Comparison of ENCODE assay signal across 9 mouse cellular contexts in genomic region chr3:138460260-138460659, GRCm38 (mm10). TPM values are rescaled to one million over a fixed set of nuclear protein-coding genes. Genes with fewer than 3 reads are reported as not detected.
DNase-seq lines count a peak whose midpoint lies in the region; ATAC-seq and TF ChIP-seq lines count a peak whose summit lies in the region.
"Had no signal": no experiment of that assay in that cellular context is flagged by ENCODE, and none has a peak within 500 bp of the region (broad histone marks: within the 10 kb centered on the region; RNA-seq: fewer than 3 reads in every experiment).

No protein-coding gene starts in this region.

- intact Hi-C loops in left cerebral cortex, adult 2 months (cut with DNase I), result loop anchor here (5.0 kb wide), 2 partner anchors 162 to 447 kb away; no protein-coding TSS in a partner anchor

- no peak overlapping the region for H3K27ac ChIP-seq in left cerebral cortex, adult 2 months

- no peak for DNase-seq in frontal cortex, postnatal 25 days (ENCODE audit: low spot score in 2 of 2)
- DNase-seq in left cerebral cortex, adult 2 months (ENCODE audit: extremely low spot score in 1 of 2, low spot score in 2 of 2), result peak in 1 of 2 experiments; percentile 35
- DNase-seq in left cerebral cortex, adult 8-10 months (ENCODE audit: low spot score in 2 of 2), result no peak
- DNase-seq in cerebellum, postnatal 14 days, result peak; percentile 68 to 76
- peak; percentile 33 for DNase-seq in right cerebral cortex, postnatal 14 days
- DNase-seq in yolk sac, embryonic 10.5 days (ENCODE audit: low spot score), result no peak
- DNase-seq in kidney, postnatal 36 days, result no peak

- H3K4me3 ChIP-seq in left cerebral cortex, adult 2 months, result no peak overlapping the region

- peak; percentile 52 for TF ChIP-seq CTCF in left cerebral cortex, adult 2 months (IDR thresholded peaks at IDR 0.05)

- peak; percentile 76 for ATAC-seq in frontal cortex, adult (ENCODE audit: low TSS enrichment)

RNA-seq across cellular contexts. Expression of gene Adh5, which starts 17.4 kb away (rescaled TPM):
- total RNA-seq in left cerebral cortex, adult 2 months (2021), result 10 to 100 TPM; 54.9 to 58.3 TPM
- 10 to 100 TPM; 63.2 to 73.5 (median 70.0) TPM for total RNA-seq in left cerebral cortex, adult 8-10 months (2022)

RNA-seq across cellular contexts. Expression of gene Metap1, which starts 29.1 kb away (rescaled TPM):
- total RNA-seq in left cerebral cortex, adult 2 months (2021), result 10 to 100 TPM; 40.7 to 44.3 TPM
- total RNA-seq in left cerebral cortex, adult 8-10 months (2022), result 10 to 100 TPM; 36.4 to 41.4 (median 37.1) TPM

RNA-seq across cellular contexts. Expression of gene Adh4, which starts 45.0 kb away (rescaled TPM):
- not detected for total RNA-seq in left cerebral cortex, adult 2 months (2021)
- not detected for total RNA-seq in left cerebral cortex, adult 8-10 months (2022)
- total RNA-seq: hematopoietic stem cell, adult 5-6 weeks had no signal

Comparison
In these comparisons a context has a peak if more than half of its experiments do, and no peak if none do; other contexts are left out.
1. DNase-seq: peak in cerebellum, postnatal 14 days (2 of 2) and right cerebral cortex, postnatal 14 days (single experiment); none in frontal cortex, postnatal 25 days (0 of 2), left cerebral cortex, adult 8-10 months (0 of 2), yolk sac, embryonic 10.5 days (single experiment) and kidney, postnatal 36 days (0 of 2).